Mouse (Mus musculus): ENCODE measurements around the gene Tmem216. TPM values are rescaled to one million over a fixed set of nuclear protein-coding genes. Genes with fewer than 3 reads are reported as not detected.
A peak's percentile ranks its signal among the peaks of the same experiment; 100 is the strongest.

The Tmem216 gene
- total and polyA plus RNA-seq, 3 experiments: 1.7 to 20.3 (median 14.6) TPM

- TF ChIP-seq GATA2 (IDR thresholded peaks at IDR 0.05; ENCODE audit: borderline replicate concordance, low read depth, low read length) (no peak), TAL1 (conservative IDR thresholded peaks at IDR 0.05; ENCODE audit: low read depth, low read length) (no peak), GATA1 (IDR thresholded peaks at IDR 0.05; ENCODE audit: borderline replicate concordance, low read length) (no peak)
- peak overlapping the region; percentile 52; the same call in 1 of the 2 replicates for H3K4me3 ChIP-seq (ENCODE audit: low read depth, low read length)
- no peaks in the 10 kb centered on the region for H3K27me3 ChIP-seq (ENCODE audit: insufficient read depth, low read length)
- no peak for ATAC-seq (ENCODE audit: extremely low read depth, insufficient number of reproducible peaks, low FRiP score, poor library complexity, severe bottlenecking)
- no peak for DNase-seq (ENCODE audit: low spot score)
- H3K9me3 ChIP-seq (replicated peaks): no peaks in the 10 kb centered on the region
- H3K36me3 ChIP-seq (replicated peaks): peaks cover 51% of the 10 kb centered on the region
- H3K4me1 ChIP-seq (ENCODE audit: insufficient read depth, low read depth, low read length): peaks cover 42% of the 10 kb centered on the region
These were observed 46.3 kb upstream of the Tmem216 start for GRCm38 (mm10) chr19:10602247-10602769.

- H3K4me3 ChIP-seq (ENCODE audit: low read depth, low read length): no peak overlapping the region
- no peak for DNase-seq (ENCODE audit: low spot score)
- no peak for ATAC-seq (ENCODE audit: extremely low read depth, insufficient number of reproducible peaks, low FRiP score, poor library complexity, severe bottlenecking)
- no peaks in the 10 kb centered on the region for H3K9me3 ChIP-seq (replicated peaks)
- H3K4me1 ChIP-seq (ENCODE audit: insufficient read depth, low read depth, low read length): peaks cover 31% of the 10 kb centered on the region
- no peaks in the 10 kb centered on the region for H3K27me3 ChIP-seq (ENCODE audit: insufficient read depth, low read length)
- no peak for TF ChIP-seq POLR2AphosphoS5 (IDR thresholded peaks at IDR 0.05; ENCODE audit: insufficient replicate concordance, low read depth, low read length)
- no peak for TF ChIP-seq GATA1 (IDR thresholded peaks at IDR 0.05; ENCODE audit: borderline replicate concordance, low read length)
- TF ChIP-seq TAL1 (conservative IDR thresholded peaks at IDR 0.05; ENCODE audit: low read depth, low read length): no peak
- TF ChIP-seq GATA2 (IDR thresholded peaks at IDR 0.05; ENCODE audit: borderline replicate concordance, low read depth, low read length): no peak
- no peak for TF ChIP-seq CTCF (IDR thresholded peaks at IDR 0.05; ENCODE audit: low read depth, low read length)
- H3K36me3 ChIP-seq (replicated peaks): peaks cover 70% of the 10 kb centered on the region
These were observed 43.6 kb upstream of the Tmem216 start for GRCm38 (mm10) chr19:10599648-10600047.

GRCm38 (mm10) chr19:10598188-10598587, 42.1 kb upstream of the Tmem216 start:
- ATAC-seq (ENCODE audit: extremely low read depth, insufficient number of reproducible peaks, low FRiP score, poor library complexity, severe bottlenecking) (no peak), DNase-seq (ENCODE audit: low spot score) (no peak)
- no peak for TF ChIP-seq GATA2 (IDR thresholded peaks at IDR 0.05; ENCODE audit: borderline replicate concordance, low read depth, low read length)
- TF ChIP-seq POLR2AphosphoS5 (IDR thresholded peaks at IDR 0.05; ENCODE audit: insufficient replicate concordance, low read depth, low read length): no peak
- Histone ChIP-seq H3K9me3 (replicated peaks) (no peaks in the 10 kb centered on the region), H3K4me1 (ENCODE audit: insufficient read depth, low read depth, low read length) (peaks cover 16% of the 10 kb centered on the region), H3K36me3 (replicated peaks) (peaks cover 83% of the 10 kb centered on the region), H3K27me3 (ENCODE audit: insufficient read depth, low read length) (no peaks in the 10 kb centered on the region), H3K4me3 (ENCODE audit: low read depth, low read length) (no peak overlapping the region)

GRCm38 (mm10) chr19:10591659-10592377, 35.8 kb upstream of the Tmem216 start:
- peaks cover 8% of the 10 kb centered on the region; the same call in 1 of the 2 replicates for H3K4me1 ChIP-seq (ENCODE audit: insufficient read depth, low read depth, low read length)
- TF ChIP-seq GATA1 (IDR thresholded peaks at IDR 0.05; ENCODE audit: borderline replicate concordance, low read length) (no peak), POLR2AphosphoS5 (IDR thresholded peaks at IDR 0.05; ENCODE audit: insufficient replicate concordance, low read depth, low read length) (no peak)
- H3K9me3 ChIP-seq (replicated peaks): no peaks in the 10 kb centered on the region
- no peak overlapping the region for H3K4me3 ChIP-seq (ENCODE audit: low read depth, low read length)
- no peak for ATAC-seq (ENCODE audit: extremely low read depth, insufficient number of reproducible peaks, low FRiP score, poor library complexity, severe bottlenecking)
- DNase-seq (ENCODE audit: low spot score): no peak
- no peaks in the 10 kb centered on the region for H3K27me3 ChIP-seq (ENCODE audit: insufficient read depth, low read length)
- H3K36me3 ChIP-seq (replicated peaks): peaks cover 93% of the 10 kb centered on the region

GRCm38 (mm10) chr19:10590301-10590700, 34.3 kb upstream of the Tmem216 start:
- H3K36me3 ChIP-seq (replicated peaks): peaks cover 87% of the 10 kb centered on the region
- DNase-seq (ENCODE audit: low spot score): no peak
- no peak for ATAC-seq (ENCODE audit: extremely low read depth, insufficient number of reproducible peaks, low FRiP score, poor library complexity, severe bottlenecking)
- TF ChIP-seq GATA2 (IDR thresholded peaks at IDR 0.05; ENCODE audit: borderline replicate concordance, low read depth, low read length): no peak
- no peak for TF ChIP-seq POLR2AphosphoS5 (IDR thresholded peaks at IDR 0.05; ENCODE audit: insufficient replicate concordance, low read depth, low read length)
- no peak for TF ChIP-seq GATA1 (IDR thresholded peaks at IDR 0.05; ENCODE audit: borderline replicate concordance, low read length)
- no peak for TF ChIP-seq TAL1 (conservative IDR thresholded peaks at IDR 0.05; ENCODE audit: low read depth, low read length)
- no peak for TF ChIP-seq CTCF (IDR thresholded peaks at IDR 0.05; ENCODE audit: low read depth, low read length)
- no peaks in the 10 kb centered on the region for H3K9me3 ChIP-seq (replicated peaks)
- H3K27me3 ChIP-seq (ENCODE audit: insufficient read depth, low read length): no peaks in the 10 kb centered on the region
- H3K4me1 ChIP-seq (ENCODE audit: insufficient read depth, low read depth, low read length): peaks cover 8% of the 10 kb centered on the region; the same call in 1 of the 2 replicates
- no peak overlapping the region for H3K4me3 ChIP-seq (ENCODE audit: low read depth, low read length)

GRCm38 (mm10) chr19:10589127-10589857, 33.3 kb upstream of the Tmem216 start:
- Histone ChIP-seq H3K27me3 (ENCODE audit: insufficient read depth, low read length) (no peaks in the 10 kb centered on the region), H3K9me3 (replicated peaks) (no peaks in the 10 kb centered on the region), H3K4me1 (ENCODE audit: insufficient read depth, low read depth, low read length) (peaks cover 8% of the 10 kb centered on the region; the same call in 1 of the 2 replicates), H3K36me3 (replicated peaks) (peaks cover 85% of the 10 kb centered on the region), H3K4me3 (ENCODE audit: low read depth, low read length) (no peak overlapping the region)
- DNase-seq (ENCODE audit: low spot score): no peak
- TF ChIP-seq CTCF (IDR thresholded peaks at IDR 0.05; ENCODE audit: low read depth, low read length) (no peak), GATA2 (IDR thresholded peaks at IDR 0.05; ENCODE audit: borderline replicate concordance, low read depth, low read length) (no peak), POLR2AphosphoS5 (IDR thresholded peaks at IDR 0.05; ENCODE audit: insufficient replicate concordance, low read depth, low read length) (no peak), TAL1 (conservative IDR thresholded peaks at IDR 0.05; ENCODE audit: low read depth, low read length) (no peak), GATA1 (IDR thresholded peaks at IDR 0.05; ENCODE audit: borderline replicate concordance, low read length) (no peak)
- ATAC-seq (ENCODE audit: extremely low read depth, insufficient number of reproducible peaks, low FRiP score, poor library complexity, severe bottlenecking): no peak

All from G1E (cell line).